Mouse (Mus musculus) heart, embryonic 12.5 days (tissue): Measurements from ENCODE around the gene Ipcef1. TPM values are rescaled to one million over a fixed set of nuclear protein-coding genes. Genes with fewer than 3 reads are reported as not detected.
"Not testable (repeated sequence)": the region's sequence is repeated elsewhere in the genome, so short reads cannot be mapped to it uniquely, and the experiment has no call there.

Source experiments
- ATAC-seq: fragments of 200-750 bp; cut with Nextera tagmentation; 2 replicates; pipeline ENCODE4 v1.8.0; 2017; ENCODE audit warnings: moderate TSS enrichment, moderate library complexity; ENCODE audit not compliant: insufficient number of reproducible peaks, low FRiP score
- H3K27ac ChIP-seq: fragments of 300-500 bp; sonication (generic); 2 replicates; pipeline ENCODE4 v1.5.1; 2016; ENCODE audit warnings: mild to moderate bottlenecking, moderate library complexity; ENCODE audit not compliant: poor library complexity, severe bottlenecking
- H3K27me3 ChIP-seq: fragments of 300-500 bp; sonication (generic); replicated peaks from 2 replicates; pipeline ENCODE4 v1.6.1; 2016; ENCODE audit warnings: mild to moderate bottlenecking, moderate library complexity
- H3K36me3 ChIP-seq: fragments of 300-500 bp; sonication (generic); 2 replicates; pipeline ENCODE4 v1.6.1; 2016; ENCODE audit warnings: mild to moderate bottlenecking, moderate library complexity
- H3K4me1 ChIP-seq: fragments of 300-500 bp; sonication (generic); replicated peaks from 2 replicates; pipeline ENCODE4 v1.6.1; 2016; ENCODE audit warnings: mild to moderate bottlenecking
- H3K4me2 ChIP-seq: fragments of 300-500 bp; sonication (generic); 2 replicates; pipeline ENCODE4 v1.6.1; 2016; ENCODE audit warnings: mild to moderate bottlenecking, moderate library complexity
- H3K4me3 ChIP-seq: fragments of 300-500 bp; sonication (generic); 2 replicates; pipeline ENCODE4 v1.5.1; 2016; ENCODE audit warnings: mild to moderate bottlenecking
- H3K9ac ChIP-seq: fragments of 300-500 bp; sonication (generic); 2 replicates; pipeline ENCODE4 v1.6.1; 2016; ENCODE audit warnings: mild to moderate bottlenecking, moderate library complexity
- H3K9me3 ChIP-seq: fragments of 300-500 bp; sonication (generic); replicated peaks from 2 replicates; pipeline ENCODE4 v1.6.1; 2016; ENCODE audit warnings: mild to moderate bottlenecking, moderate library complexity
- WGBS: fragments of 180-500 bp; shearing (Covaris S2); methylation state at CpG from one replicate; pipeline ENCODE4 v1.1.7; 2016; 5-methylcytosine and 5-hydroxymethylcytosine counted together
- polyA plus RNA-seq: library from polyadenylated mRNA; unstranded; fragments of >200 nt; fragmentation: Nextera tagmentation; extraction: Ambion mirVana; gene quantifications from 2 replicates; pipeline ENCODE4 v1.2.1, GENCODE M21; 2016

The Ipcef1 gene
- polyA plus RNA-seq, 1 experiment from 2014 or later: 0.08 TPM

- not testable (repeated sequence) for H3K9ac ChIP-seq, H3K4me2 ChIP-seq, H3K4me3 ChIP-seq, H3K9me3 ChIP-seq, H3K27ac ChIP-seq, ATAC-seq, H3K36me3 ChIP-seq, H3K4me1 ChIP-seq, H3K27me3 ChIP-seq
- WGBS: 81% methylated on average over 1 of the region's 1 CpGs
Observed at GRCm38 (mm10) chr10:6882041-6882440, 170.2 kb downstream of the Ipcef1 start.

- Histone ChIP-seq H3K9me3 (no peaks in the 10 kb centered on the region; the same call in 1 of the 2 replicates), H3K4me3 (no peak overlapping the region), H3K27me3 (no peaks in the 10 kb centered on the region), H3K27ac (no peak overlapping the region), H3K36me3 (no peaks in the 10 kb centered on the region), H3K9ac (no peak overlapping the region), H3K4me2 (no peak overlapping the region), H3K4me1 (no peaks in the 10 kb centered on the region)
- no peak for ATAC-seq
- WGBS: 87% methylated on average over 2 of the region's 2 CpGs
Observed at GRCm38 (mm10) chr10:6878276-6878881, 173.9 kb downstream of the Ipcef1 start.

- Histone ChIP-seq H3K4me3 (no peak overlapping the region), H3K27me3 (no peaks in the 10 kb centered on the region), H3K27ac (no peak overlapping the region), H3K4me2 (no peak overlapping the region), H3K9me3 (0 out of 2 replicates have a peak, but pooled peaks cover 3% of the 10 kb centered on the region), H3K9ac (no peak overlapping the region), H3K36me3 (no peaks in the 10 kb centered on the region), H3K4me1 (no peaks in the 10 kb centered on the region)
- 100% methylated on average over 1 of the region's 1 CpGs for WGBS
- no peak for ATAC-seq
Observed at GRCm38 (mm10) chr10:6873917-6874316, 178.4 kb downstream of the Ipcef1 start.

GRCm38 (mm10) chr10:6871418-6872072, 180.7 kb downstream of the Ipcef1 start:
- Histone ChIP-seq H3K4me1 (no peaks in the 10 kb centered on the region), H3K9ac (no peak overlapping the region), H3K36me3 (no peaks in the 10 kb centered on the region), H3K27ac (no peak overlapping the region), H3K9me3 (peaks cover 7% of the 10 kb centered on the region; the same call in 1 of the 2 replicates), H3K27me3 (no peaks in the 10 kb centered on the region), H3K4me3 (no peak overlapping the region), H3K4me2 (no peak overlapping the region)
- 78% methylated on average over 7 of the region's 7 CpGs for WGBS
- ATAC-seq: no peak

DNA sequence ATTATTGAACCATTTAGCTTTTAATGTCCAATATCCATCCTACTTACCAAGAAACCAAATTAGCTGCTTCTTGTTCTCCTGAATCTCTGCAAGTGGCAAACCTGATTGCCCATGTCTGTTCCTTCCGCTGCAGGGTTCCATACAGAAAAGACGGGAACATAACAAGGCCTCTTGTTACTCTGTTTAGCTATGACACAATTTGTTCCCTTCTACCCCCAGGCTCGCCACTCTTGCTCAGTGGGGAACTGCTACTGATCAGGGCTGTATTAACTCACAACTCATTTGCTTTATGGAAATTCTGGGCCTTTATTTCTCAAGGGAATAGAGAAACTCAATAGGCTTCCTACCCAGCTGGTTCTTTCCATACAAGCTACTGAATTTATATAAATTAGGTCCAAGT, 196.5 kb downstream of the Ipcef1 start:
- H3K9me3 ChIP-seq: no peaks in the 10 kb centered on the region
- no peaks in the 10 kb centered on the region for H3K27me3 ChIP-seq
- no peaks in the 10 kb centered on the region for H3K36me3 ChIP-seq
- H3K27ac ChIP-seq: no peak overlapping the region
- ATAC-seq: no peak
- H3K9ac ChIP-seq: no peak overlapping the region
- 71% methylated on average over 3 of the region's 3 CpGs for WGBS
- no peak overlapping the region for H3K4me2 ChIP-seq
- H3K4me3 ChIP-seq: no peak overlapping the region
- H3K4me1 ChIP-seq: no peaks in the 10 kb centered on the region

DNA sequence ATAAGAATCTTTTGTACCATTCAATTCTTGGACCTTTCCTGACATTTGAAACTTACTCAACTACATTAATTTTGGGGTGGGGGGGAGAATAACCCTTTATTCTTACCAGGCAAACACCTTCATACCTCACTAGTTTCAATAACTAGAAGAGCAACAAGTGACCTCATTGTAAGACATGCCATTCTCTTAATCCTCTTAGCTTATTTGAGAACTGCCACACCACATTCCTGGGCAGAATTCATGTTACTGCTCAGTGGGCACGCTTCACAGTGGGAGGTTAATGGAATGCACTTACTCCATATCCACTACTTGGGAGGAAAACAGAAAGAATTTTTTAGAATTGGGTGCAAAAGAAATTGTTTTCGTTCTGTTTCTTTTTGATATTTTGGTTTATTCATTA, 203.4 kb downstream of the Ipcef1 start:
- Histone ChIP-seq H3K27me3 (no peaks in the 10 kb centered on the region), H3K36me3 (no peaks in the 10 kb centered on the region), H3K4me1 (no peaks in the 10 kb centered on the region), H3K27ac (no peak overlapping the region), H3K9me3 (no peaks in the 10 kb centered on the region), H3K4me3 (no peak overlapping the region), H3K9ac (no peak overlapping the region), H3K4me2 (no peak overlapping the region)
- 57% methylated on average over 2 of the region's 2 CpGs for WGBS
- ATAC-seq: no peak

DNA sequence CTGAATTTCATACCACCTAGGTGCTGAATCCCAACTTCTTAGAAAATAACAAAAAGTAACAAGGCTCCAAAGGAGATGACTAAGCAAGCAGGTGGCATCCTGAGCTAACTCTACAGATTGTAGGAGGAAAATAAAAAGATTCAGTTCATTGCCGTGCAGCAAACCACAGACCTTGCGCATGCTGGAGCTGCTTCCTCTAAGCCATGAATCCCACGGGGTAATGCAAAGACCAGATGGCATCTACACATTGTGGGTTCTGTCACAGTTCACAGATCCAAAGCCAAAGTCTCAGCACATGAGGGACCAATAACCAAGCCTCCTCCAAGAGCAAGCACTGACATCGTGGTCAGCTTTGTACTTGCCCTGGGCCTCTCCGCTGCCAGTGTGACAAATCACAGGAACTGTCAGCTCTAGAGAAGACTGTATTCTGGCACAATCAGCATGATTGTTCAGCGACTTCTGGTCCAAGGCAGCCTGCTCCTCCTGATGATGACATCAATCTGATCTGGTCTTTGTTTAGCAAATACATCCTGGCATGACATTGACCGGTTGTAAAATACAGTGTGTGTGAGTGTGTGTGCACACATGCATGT, 204.0 kb downstream of the Ipcef1 start:
- H3K9me3 ChIP-seq: no peaks in the 10 kb centered on the region
- H3K27me3 ChIP-seq: no peaks in the 10 kb centered on the region
- no peak overlapping the region for H3K9ac ChIP-seq
- no peak for ATAC-seq
- H3K4me1 ChIP-seq: no peaks in the 10 kb centered on the region
- H3K36me3 ChIP-seq: no peaks in the 10 kb centered on the region
- H3K4me2 ChIP-seq: no peak overlapping the region
- H3K27ac ChIP-seq: no peak overlapping the region
- no peak overlapping the region for H3K4me3 ChIP-seq
- 50% methylated on average over 7 of the region's 7 CpGs for WGBS

GRCm38 (mm10) chr10:6846283-6846682, 206.0 kb downstream of the Ipcef1 start:
- no peaks in the 10 kb centered on the region for H3K4me1 ChIP-seq
- H3K27me3 ChIP-seq: no peaks in the 10 kb centered on the region
- H3K36me3 ChIP-seq: no peaks in the 10 kb centered on the region
- WGBS: 74% methylated on average over 1 of the region's 1 CpGs
- H3K4me2 ChIP-seq: no peak overlapping the region
- H3K27ac ChIP-seq: no peak overlapping the region
- no peak for ATAC-seq
- H3K9ac ChIP-seq: no peak overlapping the region
- H3K9me3 ChIP-seq: no peaks in the 10 kb centered on the region
- H3K4me3 ChIP-seq: no peak overlapping the region

DNA sequence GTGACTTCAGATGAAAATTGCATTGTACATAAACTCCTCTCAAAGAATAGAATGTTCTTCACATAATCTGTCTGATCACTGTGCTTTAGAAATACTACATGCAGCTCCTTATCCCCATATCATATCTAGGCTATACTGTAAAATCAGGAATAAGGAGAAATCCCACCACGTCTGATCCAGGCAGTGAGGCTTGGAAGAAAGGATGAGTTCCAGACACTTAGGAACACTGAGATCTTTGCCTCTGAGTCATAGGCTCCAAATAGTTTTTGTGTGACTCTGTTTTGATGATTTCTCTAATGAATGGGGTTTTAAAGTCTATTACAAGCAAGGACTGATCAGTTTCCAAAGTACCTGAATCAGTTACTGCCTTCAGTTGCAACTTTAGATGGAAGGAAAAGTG, 210.1 kb downstream of the Ipcef1 start:
- Histone ChIP-seq H3K9ac (no peak overlapping the region), H3K27ac (no peak overlapping the region), H3K36me3 (no peaks in the 10 kb centered on the region), H3K9me3 (no peaks in the 10 kb centered on the region), H3K4me2 (no peak overlapping the region), H3K27me3 (no peaks in the 10 kb centered on the region), H3K4me3 (no peak overlapping the region), H3K4me1 (no peaks in the 10 kb centered on the region)
- no peak for ATAC-seq
- 33% methylated on average over 1 of the region's 1 CpGs for WGBS
